Mouse (Mus musculus) brain, embryonic 14.5 days (tissue): Measurements from ENCODE around the gene Efcab11.

ENCODE experiments used
- CTCF ChIP-seq: fragments of 200-500 bp; IDR thresholded peaks from 2 replicates; pipeline ENCODE4 v1.5.1; 2012; ENCODE audit warnings: inconsistent platforms, mild to moderate bottlenecking, moderate library complexity, borderline replicate concordance; ENCODE audit not compliant: insufficient read depth, insufficient read length; ENCODE audit errors: extremely low read depth
- POLR2A ChIP-seq: fragments of 200-500 bp; IDR thresholded peaks from 2 replicates; pipeline ENCODE4 v1.6.1; 2012; ENCODE audit warnings: mild to moderate bottlenecking, inconsistent platforms, borderline replicate concordance; ENCODE audit not compliant: poor library complexity, insufficient read depth, insufficient read length, severe bottlenecking; ENCODE audit errors: extremely low read depth

- TF ChIP-seq POLR2A (no peak), CTCF (no peak)
These were observed 202.6 kb downstream of the Efcab11 start for GRCm38 (mm10) chr12:99681681-99682080.
